In genomic region chr7:133537366-133537765, GRCm38 (mm10) we compare ENCODE assay signal across 10 mouse cellular contexts.
"Had no signal": no experiment of that assay in that cellular context is flagged by ENCODE, and none has a peak within 500 bp of the region (broad histone marks: within the 10 kb centered on the region; RNA-seq: fewer than 3 reads in every experiment).

No protein-coding gene starts in this region.

- H3K4me1 ChIP-seq: limb, embryonic 15.5 days; liver, embryonic 12.5 days; midbrain, embryonic 13.5 days had no signal

- H3K27me3 ChIP-seq: limb, embryonic 15.5 days; liver, embryonic 12.5 days; midbrain, embryonic 13.5 days had no signal

- H3K4me2 ChIP-seq: limb, embryonic 15.5 days; liver, embryonic 12.5 days; lung, embryonic 14.5 days; midbrain, embryonic 13.5 days had no signal

- DNase-seq: layer of hippocampus, adult 9-11 months; layer of hippocampus, postnatal 36 days; lung, embryonic 14.5 days; thymus, adult 18-20 months; thymus, postnatal 14 days had no signal

- H3K9ac ChIP-seq: limb, embryonic 15.5 days; liver, embryonic 12.5 days; lung, embryonic 14.5 days; midbrain, embryonic 13.5 days had no signal

- H3K36me3 ChIP-seq: limb, embryonic 15.5 days; liver, embryonic 12.5 days; midbrain, embryonic 13.5 days had no signal

- ATAC-seq: inflammation-experienced regulatory T-cells, adult 6 months; intestine, postnatal 0 days; liver, embryonic 12.5 days; midbrain, embryonic 13.5 days had no signal

- H3K4me3 ChIP-seq: limb, embryonic 15.5 days; liver, embryonic 12.5 days; midbrain, embryonic 13.5 days had no signal

- H3K27ac ChIP-seq: limb, embryonic 15.5 days; liver, embryonic 12.5 days; midbrain, embryonic 13.5 days had no signal

- H3K9me3 ChIP-seq: limb, embryonic 15.5 days; liver, embryonic 12.5 days; midbrain, embryonic 13.5 days had no signal
